Mouse (Mus musculus) hindbrain, embryonic 10.5 days (tissue): ENCODE results near the gene Scaf4. TPM values are rescaled to one million over a fixed set of nuclear protein-coding genes. Genes with fewer than 3 reads are reported as not detected.
"Not testable (repeated sequence)": the region's sequence is repeated elsewhere in the genome, so short reads cannot be mapped to it uniquely, and the experiment has no call there.

Experiments used
- DNase-seq: peaks from one replicate; pipeline ENCODE4 v3.0.0-alpha.2; 2017; ENCODE audit warnings: low spot score
- H3K27ac ChIP-seq: fragments of 300-500 bp; sonication (generic); 2 replicates; pipeline ENCODE4 v1.5.1; 2016; ENCODE audit warnings: mild to moderate bottlenecking, moderate library complexity
- H3K27me3 ChIP-seq: fragments of 300-500 bp; sonication (generic); 2 replicates; pipeline ENCODE4 v1.6.1; 2016; ENCODE audit warnings: mild to moderate bottlenecking; ENCODE audit not compliant: poor library complexity, insufficient read depth, severe bottlenecking
- H3K36me3 ChIP-seq: fragments of 300-500 bp; sonication (generic); 2 replicates; pipeline ENCODE4 v1.6.1; 2016; ENCODE audit warnings: mild to moderate bottlenecking, moderate library complexity
- H3K4me1 ChIP-seq: fragments of 300-500 bp; sonication (generic); replicated peaks from 2 replicates; pipeline ENCODE4 v1.6.1; 2016; ENCODE audit warnings: mild to moderate bottlenecking
- H3K4me3 ChIP-seq: fragments of 300-500 bp; sonication (generic); 2 replicates; pipeline ENCODE4 v1.5.1; 2016; ENCODE audit warnings: mild to moderate bottlenecking, moderate library complexity
- H3K9me3 ChIP-seq: fragments of 300-500 bp; sonication (generic); 2 replicates; pipeline ENCODE4 v1.6.1; 2016; ENCODE audit warnings: mild to moderate bottlenecking, moderate library complexity
- WGBS: fragments of 180-500 bp; shearing (Covaris S2); methylation state at CpG from one replicate; pipeline ENCODE4 v1.1.7; 2016; 5-methylcytosine and 5-hydroxymethylcytosine counted together
- polyA plus RNA-seq: library from polyadenylated mRNA; unstranded; fragments of >200 nt; fragmentation: Nextera tagmentation; extraction: Ambion mirVana; gene quantifications from 2 replicates; pipeline ENCODE4 v1.2.1, GENCODE M21; 2016

Scaf4 gene
- polyA plus RNA-seq, 1 experiment from 2014 or later = 36.6 TPM

DNA sequence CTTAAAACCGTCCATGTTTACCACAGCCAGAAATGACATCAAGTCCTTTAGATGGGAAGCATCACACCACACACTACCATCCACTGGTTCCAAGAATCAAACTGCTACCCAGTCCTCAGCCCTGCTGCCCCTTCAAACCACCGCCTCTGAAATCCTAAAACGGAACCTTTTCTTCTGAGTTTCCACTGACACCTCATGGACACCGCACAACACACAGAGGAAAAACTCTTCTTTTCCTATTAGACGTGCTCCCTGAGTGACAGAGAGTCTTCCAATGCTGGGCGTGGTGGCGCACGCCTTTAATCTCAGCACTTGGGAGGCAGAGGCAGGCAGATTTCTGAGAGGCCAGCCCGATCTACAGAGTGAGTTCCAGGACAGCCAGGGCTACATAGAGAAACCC is 2.9 kb downstream of the Scaf4 start:
- Histone ChIP-seq H3K4me1 (peaks cover 48% of the 10 kb centered on the region), H3K27me3 (no peaks in the 10 kb centered on the region), H3K36me3 (peaks cover 6% of the 10 kb centered on the region), H3K9me3 (no peaks in the 10 kb centered on the region), H3K4me3 (peak overlapping the region; percentile 16; the same call in 1 of the 2 replicates), H3K27ac (no peak overlapping the region)
- DNase-seq = no peak
- WGBS = 91% methylated on average over 9 of the region's 9 CpGs

DNA sequence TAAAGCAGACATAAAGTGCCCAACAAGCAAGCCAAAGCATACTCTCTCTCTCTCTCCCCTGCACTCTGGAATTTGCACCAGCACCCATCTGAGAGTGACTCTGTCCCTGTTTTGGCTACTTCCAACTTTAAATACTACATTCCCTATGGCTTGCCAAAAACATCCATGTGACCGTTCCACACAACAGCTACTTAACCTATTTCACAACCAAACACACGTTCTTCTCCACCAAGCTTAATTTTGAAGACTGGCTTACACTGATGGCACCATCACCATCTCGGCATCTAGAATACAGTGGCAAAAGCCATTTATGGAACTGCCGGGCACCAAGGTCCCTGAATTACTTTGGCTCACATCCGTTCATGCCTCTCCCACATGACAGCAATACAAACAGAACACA is 3.3 kb downstream of the Scaf4 start:
- WGBS = 85% methylated on average over 5 of the region's 5 CpGs
- no peak for DNase-seq
- no peaks in the 10 kb centered on the region for H3K27me3 ChIP-seq
- H3K4me1 ChIP-seq = peaks cover 48% of the 10 kb centered on the region
- H3K9me3 ChIP-seq = no peaks in the 10 kb centered on the region
- H3K36me3 ChIP-seq = peaks cover 6% of the 10 kb centered on the region
- no peak overlapping the region for H3K4me3 ChIP-seq
- no peak overlapping the region for H3K27ac ChIP-seq

DNA sequence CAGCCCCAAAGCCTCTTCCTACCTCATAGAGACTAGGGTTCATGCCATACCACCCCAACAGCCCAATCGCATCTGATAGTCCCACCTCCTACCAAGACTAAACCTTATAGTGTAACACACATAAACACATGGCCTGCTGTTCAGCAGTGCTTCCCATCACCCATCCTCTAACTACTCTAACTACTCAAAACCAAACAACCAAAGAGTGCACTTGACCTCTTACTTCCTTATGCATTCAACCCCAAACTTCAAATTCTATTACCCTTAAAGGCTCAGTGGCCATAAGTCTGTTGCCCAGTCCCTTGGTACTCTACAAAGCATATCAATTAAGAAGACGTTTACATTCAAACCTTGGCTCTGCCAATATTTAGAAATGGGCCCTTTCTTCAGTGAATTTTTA is 3.8 kb downstream of the Scaf4 start:
- H3K4me1 ChIP-seq = peaks cover 47% of the 10 kb centered on the region
- WGBS = 72% methylated on average over 2 of the region's 2 CpGs
- peaks cover 6% of the 10 kb centered on the region for H3K36me3 ChIP-seq
- no peak for DNase-seq
- H3K27ac ChIP-seq = no peak overlapping the region
- no peaks in the 10 kb centered on the region for H3K9me3 ChIP-seq
- no peaks in the 10 kb centered on the region for H3K27me3 ChIP-seq
- H3K4me3 ChIP-seq = no peak overlapping the region

DNA sequence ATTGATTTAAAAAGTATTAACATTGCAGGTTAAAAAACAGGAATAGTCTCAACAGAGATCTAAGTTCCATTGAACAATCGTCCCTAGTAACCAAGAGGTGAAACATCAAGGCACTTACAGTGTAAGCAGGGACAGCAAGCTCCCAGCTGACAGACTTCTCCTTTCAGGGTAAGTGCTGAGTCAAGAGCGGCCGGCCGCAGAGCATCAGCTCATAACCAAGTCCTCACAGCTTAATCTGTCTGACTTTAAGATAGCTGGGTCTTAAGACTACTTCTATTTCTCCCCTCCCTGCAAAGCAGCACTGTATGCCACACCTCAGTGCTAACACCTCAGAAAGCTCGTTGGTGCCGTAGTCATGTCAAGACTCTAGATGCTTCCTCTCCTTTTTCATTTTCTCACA is 5.2 kb downstream of the Scaf4 start:
- 75% methylated on average over 6 of the region's 6 CpGs for WGBS
- no peak for DNase-seq

DNA sequence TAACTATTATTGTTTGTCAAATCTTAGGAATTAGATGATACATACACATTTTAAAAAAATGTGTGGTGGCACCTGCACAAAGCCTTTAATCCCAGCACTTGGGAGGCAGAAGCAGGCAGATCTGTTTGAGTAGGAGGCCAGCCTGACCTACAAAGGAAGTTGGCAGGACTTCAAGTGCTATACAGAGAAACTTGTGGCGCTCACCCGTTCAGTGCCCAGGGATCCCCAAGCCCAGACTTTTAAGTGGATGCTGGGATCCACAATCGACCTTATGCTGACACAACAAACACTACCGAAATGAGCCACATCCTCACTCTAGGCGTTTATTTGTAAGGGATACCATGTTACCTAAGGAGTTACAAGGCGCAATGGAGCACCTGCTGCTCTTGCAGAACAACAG is 8.8 kb downstream of the Scaf4 start:
- Histone ChIP-seq H3K9me3 (no peaks in the 10 kb centered on the region), H3K4me3 (no peak overlapping the region), H3K27ac (no peak overlapping the region), H3K4me1 (peaks cover 7% of the 10 kb centered on the region), H3K36me3 (0 out of 2 replicates have a peak, but pooled peaks cover 13% of the 10 kb centered on the region), H3K27me3 (no peaks in the 10 kb centered on the region)
- DNase-seq = no peak
- 93% methylated on average over 6 of the region's 6 CpGs for WGBS

More for the DNA sequence above, 5.2 kb downstream of the Scaf4 start:
- Histone ChIP-seq H3K4me1 (peaks cover 35% of the 10 kb centered on the region), H3K27ac (no peak overlapping the region), H3K36me3 (peaks cover 8% of the 10 kb centered on the region), H3K4me3 (no peak overlapping the region), H3K9me3 (no peaks in the 10 kb centered on the region), H3K27me3 (no peaks in the 10 kb centered on the region)

DNA sequence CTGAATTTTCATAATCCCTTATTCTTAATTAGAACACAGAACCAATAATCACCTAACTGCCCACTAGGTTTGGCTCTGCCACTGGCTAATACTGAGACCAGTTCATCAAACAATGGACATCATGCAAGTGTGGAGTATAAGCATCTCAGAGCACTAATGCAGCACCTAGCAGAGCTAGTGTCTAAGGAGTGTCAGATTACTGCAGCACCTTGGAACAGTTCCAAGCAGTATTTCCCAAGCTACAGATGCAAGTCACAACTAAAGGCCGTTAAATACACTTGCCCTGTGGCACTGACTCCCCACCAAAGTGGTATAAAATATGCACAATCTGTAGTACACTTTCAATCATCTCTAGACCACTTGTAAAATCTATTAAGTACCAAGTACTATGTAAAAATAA is 17.7 kb downstream of the Scaf4 start:
- Histone ChIP-seq H3K36me3 (peaks cover 13% of the 10 kb centered on the region), H3K9me3 (no peaks in the 10 kb centered on the region), H3K4me3 (no peak overlapping the region), H3K27me3 (no peaks in the 10 kb centered on the region), H3K4me1 (no peaks in the 10 kb centered on the region), H3K27ac (no peak overlapping the region)
- DNase-seq = no peak
- 72% methylated on average over 1 of the region's 1 CpGs for WGBS

DNA sequence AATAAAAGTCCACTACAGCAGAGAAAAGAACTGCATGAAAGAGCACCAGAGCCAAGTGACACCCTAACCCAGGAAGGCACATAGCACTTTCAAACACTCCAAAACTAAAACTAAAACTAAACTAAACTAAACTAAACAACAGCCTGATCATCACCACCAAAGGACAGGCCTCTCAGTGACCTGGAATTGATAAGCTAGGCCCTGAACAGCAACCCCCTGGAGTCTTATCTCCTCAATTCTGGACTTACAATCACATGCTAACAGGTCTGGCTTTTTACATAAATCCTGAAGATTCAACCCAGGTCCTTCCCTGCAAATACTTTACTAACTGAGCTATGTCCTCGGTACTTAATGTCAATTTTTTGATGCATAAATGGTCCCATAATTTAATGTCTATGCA is 19.2 kb downstream of the Scaf4 start:
- Histone ChIP-seq H3K27ac (no peak overlapping the region), H3K27me3 (no peaks in the 10 kb centered on the region), H3K4me1 (no peaks in the 10 kb centered on the region), H3K4me3 (no peak overlapping the region), H3K36me3 (peaks cover 28% of the 10 kb centered on the region), H3K9me3 (no peaks in the 10 kb centered on the region)
- DNase-seq = no peak
- 85% methylated on average over 1 of the region's 1 CpGs for WGBS

DNA sequence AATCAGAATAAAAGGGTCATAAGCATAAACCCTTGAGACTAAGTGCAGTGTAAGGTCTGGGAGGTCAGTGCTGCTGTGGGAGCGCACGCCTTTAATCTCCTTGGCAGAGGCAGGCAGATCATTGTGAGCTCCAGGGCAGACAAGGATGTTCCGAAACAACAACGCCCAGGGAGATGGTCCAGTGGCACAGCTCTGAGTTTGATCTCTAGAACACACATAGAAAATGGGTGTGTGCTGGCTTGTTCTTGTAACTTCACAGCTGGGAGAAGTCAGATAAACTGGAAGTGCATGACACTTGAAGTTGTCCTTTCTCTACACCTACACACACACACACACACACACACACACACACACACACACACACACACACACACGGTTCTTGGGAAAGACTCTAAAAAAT is 20.3 kb downstream of the Scaf4 start:
- 89% methylated on average over 5 of the region's 5 CpGs for WGBS
- Histone ChIP-seq H3K4me1 (no peaks in the 10 kb centered on the region), H3K4me3 (no peak overlapping the region), H3K27me3 (no peaks in the 10 kb centered on the region), H3K9me3 (no peaks in the 10 kb centered on the region), H3K27ac (no peak overlapping the region), H3K36me3 (peaks cover 38% of the 10 kb centered on the region)
- no peak for DNase-seq

DNA sequence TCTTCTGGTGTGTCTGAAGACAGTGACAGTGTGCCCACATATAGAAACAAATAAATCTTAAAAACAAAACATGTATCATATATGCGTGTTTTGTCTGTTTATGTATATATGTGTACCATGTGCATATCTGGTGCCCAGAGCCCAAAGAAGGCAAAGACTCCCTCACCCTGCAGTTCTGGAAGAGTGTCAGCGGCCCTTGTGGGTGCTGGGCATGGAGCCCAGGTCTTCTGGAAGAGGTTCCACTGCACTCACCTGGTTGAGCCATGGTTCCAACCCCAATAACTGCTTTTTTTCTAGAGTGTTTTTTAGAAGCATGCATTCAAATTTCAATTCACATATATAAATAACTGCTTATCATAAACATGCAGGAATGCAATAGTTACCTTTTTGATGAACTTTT is 22.5 kb downstream of the Scaf4 start:
- H3K36me3 ChIP-seq = peaks cover 61% of the 10 kb centered on the region
- no peaks in the 10 kb centered on the region for H3K27me3 ChIP-seq
- H3K4me3 ChIP-seq = no peak overlapping the region
- no peak overlapping the region for H3K27ac ChIP-seq
- no peak for DNase-seq
- no peaks in the 10 kb centered on the region for H3K9me3 ChIP-seq
- 98% methylated on average over 2 of the region's 2 CpGs for WGBS
- no peaks in the 10 kb centered on the region for H3K4me1 ChIP-seq

DNA sequence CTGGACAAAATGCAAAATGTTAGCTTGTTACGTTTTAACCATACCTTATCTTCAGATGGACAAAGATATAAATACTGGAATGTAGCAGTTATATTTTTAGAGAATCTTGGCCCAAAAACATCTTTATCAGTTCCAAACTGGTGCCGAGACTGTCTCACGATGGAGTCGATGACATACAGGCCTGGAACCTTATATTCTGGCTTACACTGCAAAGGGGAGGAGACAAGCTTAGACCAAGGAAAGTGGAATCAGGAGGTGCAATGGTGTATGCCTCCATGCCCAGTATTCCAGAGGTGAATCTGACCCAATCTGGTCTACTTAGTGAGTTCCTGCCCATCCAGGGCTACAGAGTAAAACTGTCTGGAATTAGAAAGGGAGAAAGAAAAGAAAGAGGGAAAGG is 24.2 kb downstream of the Scaf4 start:
- Histone ChIP-seq H3K4me1 (no peaks in the 10 kb centered on the region), H3K4me3 (no peak overlapping the region), H3K27ac (no peak overlapping the region), H3K9me3 (no peaks in the 10 kb centered on the region), H3K36me3 (peaks cover 75% of the 10 kb centered on the region), H3K27me3 (no peaks in the 10 kb centered on the region)
- no peak for DNase-seq
- WGBS = 94% methylated on average over 4 of the region's 4 CpGs

DNA sequence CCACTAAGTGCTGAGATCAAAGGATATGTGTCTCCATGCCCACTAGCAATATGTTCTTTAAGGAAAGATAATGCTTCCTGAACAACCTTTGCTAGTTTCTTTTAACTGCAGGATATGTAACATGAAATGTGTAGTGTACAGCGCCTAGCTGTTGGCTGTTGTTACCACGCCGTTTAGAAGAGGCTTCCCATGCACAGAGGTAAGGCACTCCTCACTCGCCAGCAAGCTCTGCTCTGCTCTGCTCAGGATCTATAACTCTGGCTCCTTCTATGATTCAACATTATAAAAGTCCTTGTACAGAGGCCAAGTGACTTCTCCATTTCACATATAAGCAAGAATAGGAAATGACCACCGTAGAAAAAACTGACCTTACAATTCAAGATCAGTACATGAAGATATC is 24.7 kb downstream of the Scaf4 start:
- no peak overlapping the region for H3K27ac ChIP-seq
- peaks cover 80% of the 10 kb centered on the region for H3K36me3 ChIP-seq
- no peaks in the 10 kb centered on the region for H3K27me3 ChIP-seq
- H3K4me1 ChIP-seq = no peaks in the 10 kb centered on the region
- H3K9me3 ChIP-seq = no peaks in the 10 kb centered on the region
- H3K4me3 ChIP-seq = no peak overlapping the region
- no peak for DNase-seq
- 96% methylated on average over 5 of the region's 5 CpGs for WGBS

DNA sequence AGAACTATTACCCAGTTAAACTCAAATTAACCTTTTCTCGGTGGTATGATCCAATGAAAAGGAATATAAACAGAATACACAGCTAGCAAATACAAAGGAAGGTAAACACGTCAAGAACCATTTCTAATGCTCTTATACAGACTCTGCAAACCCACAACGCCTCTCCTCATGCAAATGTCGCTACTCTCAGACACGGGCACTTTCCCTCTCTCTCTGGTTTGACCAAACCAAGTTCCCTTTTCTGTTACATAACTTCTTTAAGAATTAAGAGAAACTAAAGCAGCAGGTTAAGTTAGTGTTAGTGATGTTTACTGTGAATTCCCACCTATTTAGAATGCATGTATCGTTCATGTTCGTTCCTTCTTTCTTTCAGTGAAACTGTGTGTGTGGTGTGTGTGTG is 25.4 kb downstream of the Scaf4 start:
- Histone ChIP-seq H3K4me3 (no peak overlapping the region), H3K36me3 (peaks cover 87% of the 10 kb centered on the region)
- WGBS = 93% methylated on average over 7 of the region's 7 CpGs

DNA sequence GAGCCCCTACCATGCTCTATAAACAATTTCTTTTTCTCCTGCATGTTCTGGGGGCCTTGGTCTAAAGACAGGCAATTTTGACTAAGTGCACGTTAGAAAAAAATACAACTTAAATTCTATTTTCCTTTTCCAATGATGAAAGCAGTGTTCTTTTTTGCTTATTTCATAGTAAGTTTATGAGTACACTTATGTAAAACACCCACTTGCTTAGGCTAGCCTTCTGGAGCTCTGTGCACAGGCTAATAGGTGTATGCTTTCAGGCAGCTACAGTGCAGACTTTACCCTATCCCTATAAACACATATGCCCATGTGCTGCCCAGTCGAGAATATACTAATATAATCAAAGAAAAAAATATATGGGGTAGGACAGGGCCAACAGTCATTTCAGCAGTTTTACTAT is 31.8 kb downstream of the Scaf4 start:
- WGBS = 93% methylated on average over 2 of the region's 2 CpGs
- H3K36me3 ChIP-seq = peaks cover 97% of the 10 kb centered on the region

More for the DNA sequence above, 25.4 kb downstream of the Scaf4 start:
- no peaks in the 10 kb centered on the region for H3K27me3 ChIP-seq
- H3K27ac ChIP-seq = no peak overlapping the region
- no peaks in the 10 kb centered on the region for H3K4me1 ChIP-seq
- no peak for DNase-seq
- no peaks in the 10 kb centered on the region for H3K9me3 ChIP-seq

DNA sequence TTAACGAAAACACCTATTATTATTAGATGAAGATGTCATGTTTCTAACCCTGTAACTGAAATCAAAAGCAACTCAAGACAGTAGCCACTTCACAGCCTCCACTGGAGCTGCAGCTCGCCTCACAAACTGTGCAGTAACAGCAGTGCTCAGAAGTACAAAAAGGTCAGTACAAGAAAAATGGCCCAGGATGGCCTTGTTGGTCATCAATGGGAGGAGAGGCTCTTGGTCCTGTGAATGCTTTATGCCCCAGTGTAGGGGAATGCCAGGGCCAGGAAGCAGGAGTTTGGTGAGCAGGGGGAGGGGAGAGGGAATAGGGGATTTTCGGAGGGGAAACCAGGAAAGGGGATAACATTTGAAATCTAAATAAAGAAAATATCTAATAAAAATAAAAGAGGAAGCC is 33.0 kb downstream of the Scaf4 start:
- not testable (repeated sequence) for H3K9me3 ChIP-seq

More for the DNA sequence above, 31.8 kb downstream of the Scaf4 start:
- Histone ChIP-seq H3K4me1 (no peaks in the 10 kb centered on the region), H3K9me3 (no peaks in the 10 kb centered on the region), H3K4me3 (no peak overlapping the region), H3K27me3 (no peaks in the 10 kb centered on the region), H3K27ac (no peak overlapping the region)
- DNase-seq = no peak

More for the DNA sequence above, 33.0 kb downstream of the Scaf4 start:
- not testable (repeated sequence) for DNase-seq, H3K27me3 ChIP-seq, H3K4me1 ChIP-seq, H3K27ac ChIP-seq, H3K4me3 ChIP-seq
- 90% methylated on average over 3 of the region's 3 CpGs for WGBS
- H3K36me3 ChIP-seq = peaks cover 97% of the 10 kb centered on the region
